Mouse (Mus musculus): ENCODE results near the gene Sh3bp5l.

DNA sequence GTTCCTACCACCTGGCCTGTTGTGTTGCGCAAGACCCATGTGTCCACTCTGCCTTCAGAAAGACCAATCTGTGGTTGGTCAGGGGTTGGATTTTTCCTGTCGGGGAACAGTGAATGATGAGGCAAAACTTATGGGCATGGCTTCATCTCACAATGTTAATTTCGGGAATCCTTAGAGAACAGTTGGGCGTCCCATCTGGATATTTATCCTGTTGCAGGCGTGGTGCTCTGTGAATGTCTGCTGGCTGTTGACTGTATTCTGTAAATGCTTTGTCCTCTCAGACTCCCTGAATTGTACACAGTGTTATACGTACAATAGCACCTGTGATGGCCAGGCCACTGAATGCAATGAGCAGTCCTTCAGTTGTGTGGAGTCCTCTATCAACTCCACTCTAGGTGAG is 51.9 kb downstream of the Sh3bp5l start:
- TF ChIP-seq TAL1 (IDR thresholded peaks at IDR 0.05; ENCODE audit: low read length) (no peak), GATA1 (IDR thresholded peaks at IDR 0.05; ENCODE audit: low read length) (no peak)
